Mouse (Mus musculus): Measurements from ENCODE around the gene Osm.

Gene Osm

GRCm38 (mm10) chr11:4266271-4267201 lies 30.3 kb downstream of the Osm start:
- intact Hi-C loops (cut with DNase I), result loop anchor here (5.0 kb wide), 1 partner anchor 41 kb away; no protein-coding TSS in a partner anchor

- intact Hi-C loops (cut with DNase I), result loop anchor here (5.0 kb wide), 1 partner anchor 40 kb away; no protein-coding TSS in a partner anchor
Observed at GRCm38 (mm10) chr11:4267202-4267578, 31.0 kb downstream of the Osm start.

GRCm38 (mm10) chr11:4268500-4268899 lies 32.3 kb downstream of the Osm start:
- intact Hi-C loops (cut with DNase I), result loop anchor here (5.0 kb wide), 1 partner anchor 39 kb away; no protein-coding TSS in a partner anchor

- intact Hi-C loops (cut with DNase I), result no loop called here
Observed at GRCm38 (mm10) chr11:4270744-4271459, 34.7 kb downstream of the Osm start.

- intact Hi-C loops (cut with DNase I), result no loop called here
Observed at GRCm38 (mm10) chr11:4271544-4271943, 35.3 kb downstream of the Osm start.

- intact Hi-C loops (cut with DNase I), result no loop called here
Observed at GRCm38 (mm10) chr11:4276411-4276861, 40.2 kb downstream of the Osm start.

GRCm38 (mm10) chr11:4279909-4280308 lies 43.7 kb downstream of the Osm start:
- intact Hi-C loops (cut with DNase I), result no loop called here

- intact Hi-C loops (cut with DNase I), result no loop called here
Observed at GRCm38 (mm10) chr11:4281852-4282251, 45.6 kb downstream of the Osm start.

GRCm38 (mm10) chr11:4283627-4284026 lies 47.4 kb downstream of the Osm start:
- intact Hi-C loops (cut with DNase I), result no loop called here

GRCm38 (mm10) chr11:4289280-4289679 lies 53.1 kb downstream of the Osm start:
- intact Hi-C loops (cut with DNase I), result no loop called here
